Mouse (Mus musculus) thymus, postnatal 25 days (tissue): ENCODE measurements around the gene Hspg2.
"Not testable (repeated sequence)": the region's sequence is repeated elsewhere in the genome, so short reads cannot be mapped to it uniquely, and the experiment has no call there.

Experiments used
- DNase-seq: peaks from one replicate; pipeline ENCODE4 v3.0.0; 2022

Hspg2 gene

DNA sequence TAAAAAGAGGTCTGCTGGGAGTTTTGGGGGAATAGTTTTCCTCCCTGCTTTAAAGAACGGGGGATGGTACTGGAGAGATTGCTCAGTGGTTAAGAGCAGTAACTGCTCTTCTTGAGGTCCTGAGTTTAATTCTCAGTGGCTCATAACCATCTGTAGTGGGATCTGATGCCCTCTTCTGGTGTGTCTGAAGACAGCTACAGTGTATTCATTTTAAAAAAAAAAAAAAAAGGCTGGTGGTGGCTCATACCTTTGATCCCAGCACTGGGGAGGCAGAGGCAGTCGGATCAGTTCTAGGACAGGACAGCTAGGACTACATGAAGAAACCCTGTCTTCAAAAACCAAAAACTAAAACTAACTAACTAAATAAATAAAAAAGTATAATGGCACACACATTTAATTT is 111.7 kb downstream of the Hspg2 start:
- DNase-seq: no peak

DNA sequence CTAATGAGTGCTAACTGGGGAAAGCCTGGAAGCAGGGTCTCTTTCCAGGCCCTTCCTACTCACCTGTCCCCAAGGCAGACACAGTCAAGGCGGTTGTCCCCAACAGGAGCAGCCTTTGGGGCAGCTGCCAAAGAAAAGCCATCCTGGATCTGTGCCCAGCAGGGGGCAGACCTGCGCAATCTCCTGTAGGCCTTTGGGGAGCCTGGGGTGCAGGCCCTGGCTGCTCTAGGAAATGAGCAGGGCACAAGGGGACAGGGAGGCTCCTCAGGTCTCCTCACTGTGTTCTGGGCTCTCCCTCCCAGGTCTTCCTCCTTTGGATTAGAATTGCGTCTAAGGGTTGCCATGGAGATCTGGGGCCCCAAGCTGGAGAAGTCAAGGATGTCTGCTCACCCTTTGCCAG is 113.2 kb downstream of the Hspg2 start:
- peak; percentile 61 for DNase-seq

- DNase-seq: not testable (repeated sequence)
Measured at GRCm38 (mm10) chr4:137589095-137589494, 120.5 kb downstream of the Hspg2 start.

- DNase-seq: no peak
Measured at GRCm38 (mm10) chr4:137589586-137589985, 121.0 kb downstream of the Hspg2 start.

DNA sequence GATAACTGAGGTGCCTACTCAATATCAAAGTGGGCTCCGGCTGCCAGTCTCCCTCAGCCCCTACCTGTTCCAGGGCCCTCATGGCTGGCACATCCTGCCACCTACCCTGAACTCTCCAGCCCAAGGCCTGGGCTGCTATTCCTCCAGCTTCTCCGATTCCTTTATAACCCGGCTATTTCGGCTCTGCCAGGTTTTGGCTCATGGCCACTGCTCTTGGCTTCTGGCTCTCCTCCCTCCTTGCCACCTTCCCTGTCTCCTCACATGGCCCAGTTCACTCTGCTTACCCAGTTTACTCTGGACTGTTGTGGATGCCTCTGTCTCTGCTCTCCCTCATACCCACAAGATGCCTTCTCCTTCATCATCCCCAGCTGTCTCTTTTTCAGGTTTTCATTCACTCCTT is 122.4 kb downstream of the Hspg2 start:
- DNase-seq: no peak

DNA sequence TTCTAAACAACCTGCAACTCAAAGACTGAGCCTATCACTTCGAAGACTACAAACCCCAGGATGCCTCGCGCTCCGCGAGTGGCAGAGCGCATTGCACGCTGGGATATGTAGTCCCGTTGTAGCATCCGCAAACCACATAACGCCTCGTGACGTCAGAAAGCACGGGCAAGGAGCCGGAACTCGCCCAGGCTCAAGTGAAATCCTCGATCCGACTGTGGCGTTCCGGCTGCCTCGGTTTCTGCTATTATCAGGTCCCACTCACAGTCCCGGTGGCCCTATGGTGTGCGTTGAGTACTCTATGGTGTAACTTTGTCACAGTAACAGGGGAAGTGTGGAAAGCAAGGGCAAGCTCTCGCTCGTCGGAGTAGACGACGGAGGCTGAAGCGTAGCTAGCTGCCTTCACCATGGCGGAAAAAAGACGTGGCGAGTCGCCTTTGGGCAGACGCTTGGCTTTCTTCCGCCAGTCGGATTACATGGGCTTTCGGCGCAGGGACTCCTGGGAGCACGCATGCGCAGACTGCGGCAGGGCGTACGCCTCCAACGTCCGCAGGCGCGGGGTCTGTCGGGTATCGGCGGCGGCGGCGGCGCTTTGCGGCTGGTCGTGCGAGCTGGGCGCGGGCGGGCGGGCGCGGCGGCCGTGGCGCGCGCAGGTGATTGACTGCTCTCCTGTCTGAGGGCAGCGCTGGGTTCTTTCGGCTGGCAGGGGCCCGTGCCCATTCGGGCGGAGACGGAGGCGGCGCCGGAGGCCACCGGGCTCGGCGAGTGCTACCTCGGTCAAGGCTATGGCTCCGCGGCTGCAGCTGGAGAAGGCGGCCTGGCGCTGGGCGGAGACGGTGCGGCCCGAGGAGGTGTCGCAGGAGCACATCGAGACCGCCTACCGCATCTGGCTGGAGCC is 125.3 kb downstream of the Hspg2 start, which contains the start of gene Usp48:
Gene Usp48, plus strand, starts transcription at position 155 of the 895 bp plus-strand sequence.
- peak; percentile 98 for DNase-seq

DNA sequence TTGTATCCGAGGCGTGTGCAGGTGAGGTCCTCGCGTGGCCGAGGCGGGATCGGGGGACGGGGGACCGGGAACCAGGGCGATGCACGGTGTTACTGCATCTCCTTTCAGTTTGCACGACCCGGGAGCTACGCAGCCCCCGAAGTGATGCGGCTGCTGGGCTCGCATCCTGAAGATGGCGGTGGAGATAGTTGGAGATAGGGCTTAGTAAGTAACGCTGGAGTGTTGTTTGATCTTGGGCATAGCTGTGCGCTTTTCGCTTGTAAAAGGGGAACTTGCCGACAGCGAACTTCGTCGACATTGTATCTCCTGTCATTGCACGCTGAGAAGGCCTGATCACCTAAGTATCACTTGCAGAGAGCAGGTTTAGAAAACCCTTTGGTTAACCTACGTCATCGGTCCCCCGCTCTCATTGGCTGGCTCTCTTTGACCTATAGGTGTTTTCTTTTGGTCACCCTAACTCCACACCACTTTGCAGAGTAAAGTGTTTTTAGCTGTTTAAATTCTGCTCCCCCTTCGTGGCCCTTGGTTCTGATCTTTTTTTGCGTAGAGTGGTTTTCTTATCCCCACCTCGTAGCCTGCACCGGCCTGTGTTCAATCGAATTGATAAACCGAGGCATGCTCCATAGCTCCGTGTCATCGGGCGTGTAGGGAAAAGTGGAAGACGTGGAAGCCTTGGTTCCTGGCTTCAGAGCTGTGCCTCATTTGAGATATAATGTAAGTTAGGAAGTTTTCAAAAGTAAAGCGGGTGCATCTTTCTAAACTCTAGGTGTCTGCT is 126.1 kb downstream of the Hspg2 start:
- no peak for DNase-seq

- no peak for DNase-seq
Measured at GRCm38 (mm10) chr4:137597098-137597630, 128.6 kb downstream of the Hspg2 start.

DNA sequence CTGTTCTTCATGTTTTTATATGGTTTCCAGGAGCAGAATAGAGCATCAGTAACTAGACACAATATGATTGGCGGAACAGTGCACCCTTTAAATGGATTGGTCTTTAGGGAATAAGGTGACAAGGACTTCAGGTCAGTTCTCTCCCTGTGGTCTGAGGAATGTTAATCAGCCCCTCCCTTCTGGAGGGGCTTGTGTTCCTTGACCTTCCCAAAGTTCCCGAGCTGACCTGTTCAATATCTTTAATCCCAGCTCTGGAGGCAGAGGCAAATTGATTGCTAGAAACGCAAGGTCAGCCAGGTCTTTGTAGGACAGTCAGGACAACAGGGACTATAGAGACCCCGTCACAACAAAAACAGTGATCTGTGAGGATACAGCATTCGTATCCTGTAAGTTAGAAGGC is 130.0 kb downstream of the Hspg2 start:
- no peak for DNase-seq

DNA sequence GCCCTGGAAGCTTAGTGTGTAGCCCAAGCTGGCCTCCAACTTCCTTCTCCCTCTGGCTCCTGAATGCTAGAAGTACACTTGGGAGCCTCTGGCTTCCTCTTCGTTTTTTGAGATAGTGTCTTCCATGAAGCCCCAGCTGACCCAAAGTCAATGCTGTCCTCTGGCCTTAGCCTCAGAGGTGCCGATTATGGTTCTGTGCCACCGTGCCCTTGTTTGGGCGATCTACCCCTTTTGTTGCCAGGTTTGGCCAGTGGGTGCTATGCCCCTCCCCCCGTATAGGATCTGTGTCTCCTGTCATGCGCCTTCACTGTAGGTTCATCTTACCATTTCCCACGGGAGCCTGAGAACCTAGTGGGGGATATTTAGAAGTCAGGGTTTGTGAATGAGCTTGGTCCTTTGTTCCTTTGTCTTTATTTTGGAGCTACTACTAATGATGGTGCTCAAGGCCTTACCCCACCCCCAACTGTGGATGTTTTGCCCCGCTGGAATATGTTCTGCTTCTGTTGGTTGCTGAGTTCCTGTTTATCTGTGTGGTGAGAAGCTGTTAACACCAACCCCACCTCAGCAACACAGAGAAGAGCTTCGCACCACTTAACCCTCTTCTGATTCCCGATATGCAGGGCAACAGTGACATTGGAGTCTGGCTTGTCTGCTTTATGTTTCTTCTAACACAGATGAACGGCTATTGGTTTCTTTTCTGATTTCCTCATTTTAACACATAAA is 135.0 kb downstream of the Hspg2 start:
- no peak for DNase-seq

DNA sequence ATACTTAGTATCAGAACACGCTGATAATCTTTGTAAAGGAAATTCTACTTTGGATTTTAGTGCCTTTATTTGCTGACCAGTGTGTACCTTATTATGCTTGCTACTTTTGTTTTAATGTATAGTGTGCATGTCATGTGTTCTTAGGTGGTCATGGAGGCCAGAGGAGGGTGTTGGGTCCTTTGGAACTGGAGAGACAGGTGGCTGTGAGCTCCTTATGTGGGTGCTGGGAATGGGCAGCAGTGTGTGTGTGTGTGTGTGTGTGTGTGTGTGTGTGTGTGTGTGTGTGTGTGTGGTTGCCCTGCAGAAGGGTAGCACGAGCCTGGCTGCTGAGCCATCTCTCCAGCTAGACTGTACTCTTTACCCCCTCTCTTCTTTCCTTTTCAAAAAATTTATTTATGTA is 138.5 kb downstream of the Hspg2 start:
- no peak for DNase-seq

GRCm38 (mm10) chr4:137609281-137609680 is 140.7 kb downstream of the Hspg2 start:
- DNase-seq: no peak

GRCm38 (mm10) chr4:137609702-137610101 is 141.1 kb downstream of the Hspg2 start:
- DNase-seq: peak; percentile 41

DNA sequence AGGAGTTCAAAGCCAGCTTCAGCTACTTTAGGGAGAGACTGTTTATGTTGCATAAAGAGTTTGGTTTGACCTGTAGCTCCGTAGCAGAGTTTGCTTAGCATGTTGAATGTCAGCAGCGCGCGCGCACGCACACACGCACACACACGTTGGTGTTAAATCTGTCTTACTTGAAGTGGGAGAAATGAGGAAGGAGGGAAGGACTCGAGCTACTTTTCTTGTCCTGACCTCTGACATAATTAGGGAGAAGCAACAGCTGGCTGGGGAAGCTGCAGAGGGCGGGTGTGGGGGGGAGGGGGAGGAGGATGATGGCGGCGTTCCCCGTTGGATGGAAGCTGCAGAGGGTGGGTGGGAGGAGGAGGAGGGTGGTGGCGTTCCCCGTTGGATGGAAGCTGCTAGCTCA is 141.7 kb downstream of the Hspg2 start:
- no peak for DNase-seq
